Mouse (Mus musculus) embryonic fibroblast, embryonic 13.5 days (primary cell): Measurements from ENCODE around the gene Hspa2.

ENCODE experiments used
- CTCF ChIP-seq: IDR thresholded peaks from 2 replicates; pipeline ENCODE4 v1.5.1; 2011; ENCODE audit warnings: mild to moderate bottlenecking, control low read depth, low read length, moderate library complexity, borderline replicate concordance; ENCODE audit not compliant: insufficient read depth
- POLR2A ChIP-seq: IDR thresholded peaks from 2 replicates; pipeline ENCODE4 v1.6.1; 2011; ENCODE audit warnings: low read depth, mild to moderate bottlenecking, control low read depth, low read length, moderate library complexity

GRCm38 (mm10) chr12:76392979-76393378 is 11.0 kb upstream of the Hspa2 start:
- TF ChIP-seq POLR2A, result no peak
- TF ChIP-seq CTCF, result no peak
